Comparison of ENCODE assay signal across 28 mouse cellular contexts in the genomic region with DNA sequence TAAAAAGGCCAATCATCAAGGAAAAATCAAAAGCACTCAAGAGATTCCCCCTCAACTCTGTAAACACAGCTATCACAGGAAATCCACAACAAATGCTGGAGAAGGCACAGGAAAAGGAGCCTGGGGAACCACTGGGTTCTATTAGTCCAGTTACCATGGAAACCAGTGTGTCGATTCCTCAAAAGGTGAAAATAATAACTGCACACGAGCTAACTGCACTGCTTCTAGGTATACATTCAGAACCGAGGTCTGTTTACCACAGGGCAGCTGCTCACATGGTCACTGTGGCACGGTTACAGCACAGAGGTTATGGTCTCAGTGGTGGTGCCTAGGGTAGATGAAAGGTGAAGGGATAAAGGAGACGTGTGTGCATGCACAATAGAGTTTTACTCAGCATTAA. TPM values are rescaled to one million over a fixed set of nuclear protein-coding genes. Genes with fewer than 3 reads are reported as not detected.
A peak's percentile ranks its signal among the peaks of the same experiment; 100 is the strongest.
DNase-seq lines count a peak whose midpoint lies in the region; ATAC-seq lines count a peak whose summit lies in the region.
"Had no signal": no experiment of that assay in that cellular context is flagged by ENCODE, and none has a peak within 500 bp of the region (broad histone marks: within the 10 kb centered on the region; RNA-seq: fewer than 3 reads in every experiment).

No protein-coding gene starts in this region.

- no peak overlapping the region for H3K27ac ChIP-seq in forebrain, embryonic 14.5 days (ENCODE audit: low read depth, low read length)
- H3K27ac ChIP-seq in forebrain, embryonic 10.5 days = no peak overlapping the region
- H3K27ac ChIP-seq in midbrain, embryonic 14.5 days (replicated peaks; ENCODE audit: low read depth, low read length) = peak overlapping the region; percentile 58; the same call in 1 of the 2 replicates
- no peak overlapping the region for H3K27ac ChIP-seq in midbrain, embryonic 10.5 days (replicated peaks)
- H3K27ac ChIP-seq: hindbrain, embryonic 15.5 days; neural tube, embryonic 13.5 days had no signal

- no peaks in the 10 kb centered on the region for H3K9me3 ChIP-seq in forebrain, embryonic 14.5 days (replicated peaks; ENCODE audit: control insufficient read depth, low read length)
- H3K9me3 ChIP-seq in forebrain, embryonic 10.5 days = no peaks in the 10 kb centered on the region
- H3K9me3 ChIP-seq in midbrain, embryonic 14.5 days (ENCODE audit: control insufficient read depth, low read length) = no peaks in the 10 kb centered on the region
- H3K9me3 ChIP-seq in midbrain, embryonic 10.5 days (replicated peaks) = no peaks in the 10 kb centered on the region
- H3K9me3 ChIP-seq: heart, embryonic 12.5 days; hindbrain, embryonic 15.5 days; neural tube, embryonic 13.5 days had no signal

- H3K27me3 ChIP-seq in forebrain, embryonic 14.5 days (replicated peaks; ENCODE audit: control insufficient read depth, insufficient read depth, low read length) = no peaks in the 10 kb centered on the region
- no peaks in the 10 kb centered on the region for H3K27me3 ChIP-seq in forebrain, embryonic 10.5 days (ENCODE audit: poor library complexity, severe bottlenecking)
- no peaks in the 10 kb centered on the region for H3K27me3 ChIP-seq in midbrain, embryonic 14.5 days (ENCODE audit: control insufficient read depth, insufficient read depth, low read length)
- H3K27me3 ChIP-seq in midbrain, embryonic 10.5 days (ENCODE audit: low read depth, poor library complexity, severe bottlenecking) = no peaks in the 10 kb centered on the region
- H3K27me3 ChIP-seq: hindbrain, embryonic 15.5 days; neural tube, embryonic 13.5 days had no signal

- ATAC-seq in forebrain, embryonic 14.5 days = no peak
- ATAC-seq in midbrain, embryonic 14.5 days (ENCODE audit: low FRiP score, low TSS enrichment) = no peak
- ATAC-seq in megakaryocyte, adult 5-6 weeks (ENCODE audit: poor library complexity, severe bottlenecking) = no peak
- ATAC-seq: intestine, embryonic 16.5 days had no signal

- no peaks in the 10 kb centered on the region for H3K36me3 ChIP-seq in forebrain, embryonic 14.5 days (ENCODE audit: control insufficient read depth, insufficient read depth, low read length)
- no peaks in the 10 kb centered on the region for H3K36me3 ChIP-seq in forebrain, embryonic 10.5 days (replicated peaks)
- no peaks in the 10 kb centered on the region for H3K36me3 ChIP-seq in midbrain, embryonic 14.5 days (ENCODE audit: control insufficient read depth, insufficient read depth, low read length)
- no peaks in the 10 kb centered on the region for H3K36me3 ChIP-seq in midbrain, embryonic 10.5 days
- H3K36me3 ChIP-seq: heart, embryonic 12.5 days; hindbrain, embryonic 15.5 days; neural tube, embryonic 13.5 days had no signal

- 0 out of 2 replicates have a peak, but pooled peaks cover 3% of the 10 kb centered on the region for H3K4me1 ChIP-seq in forebrain, embryonic 14.5 days (ENCODE audit: control insufficient read depth, insufficient read depth, low read length)
- peaks cover 7% of the 10 kb centered on the region for H3K4me1 ChIP-seq in forebrain, embryonic 10.5 days
- no peaks in the 10 kb centered on the region; the same call in 1 of the 2 replicates for H3K4me1 ChIP-seq in midbrain, embryonic 14.5 days (ENCODE audit: control insufficient read depth, insufficient read depth, low read length)
- H3K4me1 ChIP-seq in midbrain, embryonic 10.5 days = peaks cover 8% of the 10 kb centered on the region
- H3K4me1 ChIP-seq: neural tube, embryonic 13.5 days had no signal

- peak; percentile 67 for DNase-seq in forebrain, embryonic 14.5 days (ENCODE audit: low spot score)
- no peak for DNase-seq in forebrain, embryonic 10.5 days (ENCODE audit: extremely low spot score, low spot score)
- peak; percentile 83 for DNase-seq in midbrain, embryonic 14.5 days
- no peak for DNase-seq in midbrain, embryonic 10.5 days (ENCODE audit: low spot score)
- peak; percentile 6 for DNase-seq in forelimb bud, embryonic 11.5 days (ENCODE audit: low read depth, low spot score)
- DNase-seq in cerebellum, postnatal 25 days = no peak
- DNase-seq: adrenal gland, adult 2 months; cerebellum, adult 2 months; gastrocnemius, postnatal 14 days; heart, adult 18-20 months; heart, postnatal 10 days; kidney, adult 9 months; kidney, postnatal 14 days; lung, postnatal 4 days; retina, postnatal 1 day; thymus, postnatal 14 days had no signal

- 28% methylated on average over 5 of the region's 5 CpGs for WGBS in forebrain, embryonic 14.5 days
- WGBS in forebrain, embryonic 10.5 days = 64% methylated on average over 5 of the region's 5 CpGs
- WGBS in midbrain, embryonic 14.5 days = 29% methylated on average over 5 of the region's 5 CpGs
- 71% methylated on average over 5 of the region's 5 CpGs for WGBS in midbrain, embryonic 10.5 days

- no peak overlapping the region for H3K9ac ChIP-seq in forebrain, embryonic 14.5 days (ENCODE audit: low read length)
- H3K9ac ChIP-seq in midbrain, embryonic 14.5 days (replicated peaks; ENCODE audit: low read length) = no peak overlapping the region
- H3K9ac ChIP-seq: heart, embryonic 12.5 days; hindbrain, embryonic 15.5 days; neural tube, embryonic 13.5 days had no signal

- H3K4me3 ChIP-seq in forebrain, embryonic 14.5 days (ENCODE audit: low read depth, low read length) = no peak overlapping the region
- no peak overlapping the region for H3K4me3 ChIP-seq in forebrain, embryonic 10.5 days
- no peak overlapping the region for H3K4me3 ChIP-seq in midbrain, embryonic 14.5 days (replicated peaks; ENCODE audit: low read depth, low read length)
- no peak overlapping the region for H3K4me3 ChIP-seq in midbrain, embryonic 10.5 days
- H3K4me3 ChIP-seq: heart, embryonic 12.5 days; hindbrain, embryonic 15.5 days; myocyte; neural tube, embryonic 13.5 days had no signal

- no peak overlapping the region for H3K4me2 ChIP-seq in forebrain, embryonic 14.5 days (ENCODE audit: low read length)
- no peak overlapping the region for H3K4me2 ChIP-seq in midbrain, embryonic 14.5 days (ENCODE audit: low read length)
- H3K4me2 ChIP-seq: heart, embryonic 12.5 days; hindbrain, embryonic 15.5 days; neural tube, embryonic 13.5 days had no signal

RNA-seq across cellular contexts. Expression of a gene that starts 31.8 kb away (rescaled TPM):
- 0.20 and 0.38 TPM in 2 replicates for polyA plus RNA-seq in forebrain, embryonic 14.5 days (2014; fragmentation: Nextera tagmentation; extraction: Ambion mirVana)
- polyA plus RNA-seq in forebrain, embryonic 10.5 days (2016; fragmentation: Nextera tagmentation; extraction: Ambion mirVana) = 0.04 and 0.09 TPM in 2 replicates
- 0.80 and 1.7 TPM in 2 replicates for polyA plus RNA-seq in midbrain, embryonic 14.5 days (2014; fragmentation: Nextera tagmentation; extraction: Ambion mirVana)
- polyA plus RNA-seq in midbrain, embryonic 10.5 days (2016; fragmentation: Nextera tagmentation; extraction: Ambion mirVana) = 0.21 TPM in 1 of 2 replicates, not detected in the other
- total RNA-seq in megakaryocyte, adult 5-6 weeks (2015) = 0.18 TPM in 1 of 2 replicates, not detected in the other
- total RNA-seq in megakaryocyte, adult 5-6 weeks (2017) = not detected in 2 replicates
- total RNA-seq: gastrocnemius, postnatal 14 days; heart, adult 18-20 months; liver, adult 2 months had no signal
- polyA plus RNA-seq: adrenal gland, adult 2 months; limb, embryonic 11.5 days; liver, adult 2 months; spleen, adult 2 months had no signal

RNA-seq across cellular contexts. Expression of a gene that starts 38.9 kb away (rescaled TPM):
- 0.51 and 0.82 TPM in 2 replicates for polyA plus RNA-seq in forebrain, embryonic 14.5 days (2014; fragmentation: Nextera tagmentation; extraction: Ambion mirVana)
- not detected in 2 replicates for polyA plus RNA-seq in forebrain, embryonic 10.5 days (2016; fragmentation: Nextera tagmentation; extraction: Ambion mirVana)
- polyA plus RNA-seq in midbrain, embryonic 14.5 days (2014; fragmentation: Nextera tagmentation; extraction: Ambion mirVana) = 0.13 TPM in 1 of 2 replicates, not detected in the other
- polyA plus RNA-seq in midbrain, embryonic 10.5 days (2016; fragmentation: Nextera tagmentation; extraction: Ambion mirVana) = 0.04 TPM in 1 of 2 replicates, not detected in the other
- total RNA-seq in megakaryocyte, adult 5-6 weeks (2015) = not detected in 2 replicates
- not detected in 2 replicates for total RNA-seq in megakaryocyte, adult 5-6 weeks (2017)
- total RNA-seq: adrenal gland, adult 2 months; layer of hippocampus, postnatal 14 days; liver, adult 2 months; MEL had no signal
- polyA plus RNA-seq: heart, embryonic 12.5 days; intestine, embryonic 16.5 days; liver, adult 2 months; liver, embryonic 16.5 days; spleen, adult 2 months had no signal

Comparison
In these comparisons a context has a peak if more than half of its experiments do, and no peak if none do; other contexts are left out.
1. DNase-seq: peak in forebrain, embryonic 14.5 days (single experiment), midbrain, embryonic 14.5 days (single experiment) and forelimb bud, embryonic 11.5 days (single experiment); none in forebrain, embryonic 10.5 days (single experiment), midbrain, embryonic 10.5 days (single experiment) and cerebellum, postnatal 25 days (0 of 2).